Mouse (Mus musculus): Measurements from ENCODE around the gene Pqbp1. TPM values are rescaled to one million over a fixed set of nuclear protein-coding genes. Genes with fewer than 3 reads are reported as not detected.

Pqbp1 gene
- polyA plus RNA-seq, 1 experiment from 2014 or later = 228 TPM

DNA sequence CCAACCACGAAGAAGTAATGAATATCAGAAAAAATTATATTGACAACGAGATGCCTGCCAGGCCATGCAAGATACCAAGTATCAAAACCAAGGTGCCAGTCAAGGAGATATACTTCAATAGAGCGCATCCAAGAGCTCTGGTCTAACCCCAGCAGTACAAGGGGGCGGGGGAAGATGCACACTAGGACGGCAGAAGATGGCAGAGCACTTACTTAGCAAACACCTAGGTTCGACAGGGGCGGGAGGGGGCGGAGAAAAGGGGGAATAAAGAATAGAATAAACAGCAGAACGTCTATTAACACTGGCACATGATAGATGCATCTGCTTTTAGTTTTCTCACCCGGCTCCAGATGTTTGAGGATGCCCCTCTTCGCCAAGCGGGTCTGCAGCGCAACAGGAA, 858 bp downstream of the Pqbp1 start:
- no peaks in the 10 kb centered on the region; the same call in 1 of the 2 replicates for H3K9me3 ChIP-seq (replicated peaks; ENCODE audit: control insufficient read depth, low read length, poor library complexity, severe bottlenecking)
- 24% methylated on average over 13 of the region's 13 CpGs for WGBS
- no peaks in the 10 kb centered on the region for H3K27me3 ChIP-seq (ENCODE audit: control insufficient read depth, insufficient read depth, low read depth, low read length)
- ATAC-seq = no peak
- peaks cover 4% of the 10 kb centered on the region for H3K36me3 ChIP-seq (ENCODE audit: control insufficient read depth, insufficient read depth, low read length)
- H3K9ac ChIP-seq (ENCODE audit: low read depth, low read length) = peak overlapping the region; percentile 61
- H3K27ac ChIP-seq (ENCODE audit: low read length) = no peak overlapping the region
- H3K4me3 ChIP-seq (ENCODE audit: low read depth, low read length) = peak overlapping the region; percentile 54
- peaks cover 11% of the 10 kb centered on the region for H3K4me1 ChIP-seq (ENCODE audit: control insufficient read depth, insufficient read depth, low read length)
- H3K4me2 ChIP-seq (ENCODE audit: low read length) = peak overlapping the region; percentile 60

DNA sequence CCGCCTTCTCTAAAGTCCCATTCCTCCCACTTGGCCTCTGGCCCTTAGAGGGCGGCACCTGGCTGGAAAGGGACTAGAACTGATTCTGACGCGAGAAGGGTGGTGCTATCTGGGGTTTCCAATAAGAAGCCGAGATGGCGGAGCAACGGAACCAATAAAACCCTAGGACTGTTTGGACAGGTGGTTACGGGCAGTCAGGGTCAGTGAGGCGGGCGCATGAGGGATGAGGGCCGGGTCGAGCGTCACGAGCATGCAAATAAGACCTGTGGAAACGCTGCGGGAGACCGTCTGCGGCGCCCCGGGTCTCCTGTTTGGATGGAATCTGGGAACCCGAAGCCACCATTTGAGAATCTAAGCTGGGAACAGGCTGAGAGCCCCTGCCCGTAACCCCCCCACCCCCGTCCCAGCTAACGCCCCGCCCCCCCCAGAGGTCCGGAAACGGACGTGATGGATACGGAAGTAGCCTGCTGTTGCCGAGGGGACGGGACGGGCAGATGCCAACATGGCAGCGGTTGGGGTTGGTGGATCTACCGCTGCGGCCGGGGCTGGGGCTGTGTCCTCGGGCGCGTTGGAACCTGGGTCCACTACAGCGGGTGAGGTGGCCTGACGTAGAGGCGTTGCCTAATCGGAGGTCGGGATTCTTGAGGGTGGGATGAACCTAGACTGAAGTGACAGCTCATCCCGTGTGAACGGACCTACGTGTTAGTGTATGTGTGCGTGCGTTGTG, 15.1 kb downstream of the Pqbp1 start, which contains the start of gene Slc35a2:
Slc35a2 (plus strand) TSS at position 188 of the 727 bp plus-strand sequence.
- H3K36me3 ChIP-seq (ENCODE audit: control insufficient read depth, insufficient read depth, low read length) = no peaks in the 10 kb centered on the region
- WGBS = 12% methylated on average over 39 of the region's 49 CpGs
- H3K9ac ChIP-seq (ENCODE audit: low read depth, low read length) = peak within 1 kb of the TSS; percentile 60
- peak within 1 kb of the TSS; percentile 71 for H3K4me2 ChIP-seq (ENCODE audit: low read length)
- peak within 1 kb of the TSS; percentile 89 for H3K27ac ChIP-seq (ENCODE audit: low read length)
- no peaks in the 10 kb centered on the region for H3K9me3 ChIP-seq (replicated peaks; ENCODE audit: control insufficient read depth, low read length, poor library complexity, severe bottlenecking)
- no peaks in the 10 kb centered on the region for H3K27me3 ChIP-seq (ENCODE audit: control insufficient read depth, insufficient read depth, low read depth, low read length)
- H3K4me1 ChIP-seq (ENCODE audit: control insufficient read depth, insufficient read depth, low read length) = peaks cover 8% of the 10 kb centered on the region
- H3K4me3 ChIP-seq (ENCODE audit: low read depth, low read length) = peak within 1 kb of the TSS; percentile 55
- peak; percentile 90 for ATAC-seq

- Histone ChIP-seq H3K27ac (ENCODE audit: low read length) (peak overlapping the region; percentile 31), H3K27me3 (ENCODE audit: control insufficient read depth, insufficient read depth, low read depth, low read length) (no peaks in the 10 kb centered on the region), H3K9me3 (replicated peaks; ENCODE audit: control insufficient read depth, low read length, poor library complexity, severe bottlenecking) (no peaks in the 10 kb centered on the region), H3K4me1 (ENCODE audit: control insufficient read depth, insufficient read depth, low read length) (peaks cover 6% of the 10 kb centered on the region), H3K4me3 (ENCODE audit: low read depth, low read length) (peak overlapping the region; percentile 52), H3K4me2 (ENCODE audit: low read length) (peak overlapping the region; percentile 59), H3K36me3 (ENCODE audit: control insufficient read depth, insufficient read depth, low read length) (no peaks in the 10 kb centered on the region), H3K9ac (ENCODE audit: low read depth, low read length) (0 out of 2 replicates have a peak overlapping the region, but pooled peaks have one; percentile 68)
- WGBS = 18% methylated on average over 11 of the region's 11 CpGs
- peak; percentile 54 for ATAC-seq
These were observed 19.2 kb downstream of the Pqbp1 start for GRCm38 (mm10) chrX:7879819-7880218.

DNA sequence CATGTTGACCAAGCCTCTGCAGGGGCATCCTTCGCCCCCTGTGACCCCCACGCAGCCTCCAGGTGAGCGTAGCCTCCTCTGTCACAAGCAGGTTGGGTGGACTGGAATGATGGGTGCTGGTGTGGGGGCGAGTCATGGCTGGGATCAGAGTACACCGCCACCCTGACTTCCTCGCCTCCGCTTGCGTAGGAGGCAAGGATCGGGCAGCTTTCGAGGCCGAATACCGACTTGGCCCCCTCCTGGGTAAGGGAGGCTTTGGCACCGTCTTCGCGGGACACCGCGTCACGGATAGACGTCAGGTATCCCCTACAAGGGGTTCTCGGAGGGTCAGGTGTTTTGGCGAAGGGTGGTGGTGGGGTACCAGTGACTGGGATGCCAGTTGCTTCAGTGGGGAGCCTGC, 20.6 kb downstream of the Pqbp1 start:
- H3K27ac ChIP-seq (ENCODE audit: low read length) = peak overlapping the region; percentile 76
- 22% methylated on average over 21 of the region's 21 CpGs for WGBS

GRCm38 (mm10) chrX:7878007-7878419, 21.1 kb downstream of the Pqbp1 start, which contains the start of gene Pim2:
Pim2 (plus strand) TSS chrX:7878262.
- peak within 1 kb of the TSS; percentile 59 for H3K4me2 ChIP-seq (ENCODE audit: low read length)
- H3K36me3 ChIP-seq (ENCODE audit: control insufficient read depth, insufficient read depth, low read length) = peaks cover 2% of the 10 kb centered on the region; the same call in 1 of the 2 replicates
- peaks cover 3% of the 10 kb centered on the region; the same call in 1 of the 2 replicates for H3K4me1 ChIP-seq (ENCODE audit: control insufficient read depth, insufficient read depth, low read length)
- H3K27ac ChIP-seq (ENCODE audit: low read length) = peak within 1 kb of the TSS; percentile 76
- peak within 1 kb of the TSS; percentile 52 for H3K4me3 ChIP-seq (ENCODE audit: low read depth, low read length)
- ATAC-seq = peak; percentile 91
- peak within 1 kb of the TSS; percentile 68 for H3K9ac ChIP-seq (ENCODE audit: low read depth, low read length)
- no peaks in the 10 kb centered on the region for H3K27me3 ChIP-seq (ENCODE audit: control insufficient read depth, insufficient read depth, low read depth, low read length)
- no peaks in the 10 kb centered on the region for H3K9me3 ChIP-seq (replicated peaks; ENCODE audit: control insufficient read depth, low read length, poor library complexity, severe bottlenecking)
- WGBS = 9% methylated on average over 36 of the region's 38 CpGs

More for the DNA sequence above, 20.6 kb downstream of the Pqbp1 start:
- peaks cover 5% of the 10 kb centered on the region for H3K4me1 ChIP-seq (ENCODE audit: control insufficient read depth, insufficient read depth, low read length)
- peaks cover 2% of the 10 kb centered on the region; the same call in 1 of the 2 replicates for H3K36me3 ChIP-seq (ENCODE audit: control insufficient read depth, insufficient read depth, low read length)
- H3K9me3 ChIP-seq (replicated peaks; ENCODE audit: control insufficient read depth, low read length, poor library complexity, severe bottlenecking) = no peaks in the 10 kb centered on the region
- no peaks in the 10 kb centered on the region for H3K27me3 ChIP-seq (ENCODE audit: control insufficient read depth, insufficient read depth, low read depth, low read length)
- H3K9ac ChIP-seq (ENCODE audit: low read depth, low read length) = peak overlapping the region; percentile 68
- ATAC-seq = peak; percentile 52
- peak overlapping the region; percentile 59 for H3K4me2 ChIP-seq (ENCODE audit: low read length)
- peak overlapping the region; percentile 52 for H3K4me3 ChIP-seq (ENCODE audit: low read depth, low read length)

- Histone ChIP-seq H3K27me3 (ENCODE audit: control insufficient read depth, insufficient read depth, low read depth, low read length) (no peaks in the 10 kb centered on the region), H3K4me3 (ENCODE audit: low read depth, low read length) (no peak overlapping the region), H3K9ac (ENCODE audit: low read depth, low read length) (no peak overlapping the region), H3K27ac (ENCODE audit: low read length) (no peak overlapping the region), H3K9me3 (replicated peaks; ENCODE audit: control insufficient read depth, low read length, poor library complexity, severe bottlenecking) (no peaks in the 10 kb centered on the region), H3K36me3 (ENCODE audit: control insufficient read depth, insufficient read depth, low read length) (peaks cover 5% of the 10 kb centered on the region), H3K4me2 (ENCODE audit: low read length) (no peak overlapping the region), H3K4me1 (ENCODE audit: control insufficient read depth, insufficient read depth, low read length) (no peaks in the 10 kb centered on the region)
- 27% methylated on average over 3 of the region's 3 CpGs for WGBS
- no peak for ATAC-seq
These were observed 29.2 kb downstream of the Pqbp1 start for GRCm38 (mm10) chrX:7869826-7870225.

DNA sequence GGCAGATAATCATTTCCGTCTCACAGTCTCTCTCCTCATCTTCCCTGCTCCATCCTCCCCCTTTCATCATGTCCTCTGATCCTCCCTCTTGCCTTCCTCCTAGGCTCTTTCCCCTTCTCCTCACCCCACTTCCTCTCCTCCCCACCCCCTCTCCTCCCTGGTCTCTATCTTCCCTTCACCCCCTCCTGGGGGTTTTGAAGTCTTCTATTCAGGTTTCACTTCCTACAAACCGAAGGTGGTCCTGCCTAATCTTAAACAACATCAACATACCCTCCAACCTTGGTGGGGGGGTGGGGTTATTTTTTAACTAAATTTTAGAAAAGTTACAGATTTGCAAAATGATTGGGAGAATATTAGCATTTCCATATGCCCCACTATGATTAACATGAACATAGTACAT, 30.6 kb downstream of the Pqbp1 start:
- peaks cover 3% of the 10 kb centered on the region; the same call in 1 of the 2 replicates for H3K36me3 ChIP-seq (ENCODE audit: control insufficient read depth, insufficient read depth, low read length)
- H3K4me3 ChIP-seq (ENCODE audit: low read depth, low read length) = no peak overlapping the region
- H3K4me1 ChIP-seq (ENCODE audit: control insufficient read depth, insufficient read depth, low read length) = no peaks in the 10 kb centered on the region
- H3K9ac ChIP-seq (ENCODE audit: low read depth, low read length) = no peak overlapping the region
- no peak overlapping the region for H3K4me2 ChIP-seq (ENCODE audit: low read length)
- no peak overlapping the region for H3K27ac ChIP-seq (ENCODE audit: low read length)
- WGBS = 38% methylated on average over 2 of the region's 2 CpGs
- ATAC-seq = no peak
- no peaks in the 10 kb centered on the region for H3K27me3 ChIP-seq (ENCODE audit: control insufficient read depth, insufficient read depth, low read depth, low read length)
- H3K9me3 ChIP-seq (replicated peaks; ENCODE audit: control insufficient read depth, low read length, poor library complexity, severe bottlenecking) = no peaks in the 10 kb centered on the region

DNA sequence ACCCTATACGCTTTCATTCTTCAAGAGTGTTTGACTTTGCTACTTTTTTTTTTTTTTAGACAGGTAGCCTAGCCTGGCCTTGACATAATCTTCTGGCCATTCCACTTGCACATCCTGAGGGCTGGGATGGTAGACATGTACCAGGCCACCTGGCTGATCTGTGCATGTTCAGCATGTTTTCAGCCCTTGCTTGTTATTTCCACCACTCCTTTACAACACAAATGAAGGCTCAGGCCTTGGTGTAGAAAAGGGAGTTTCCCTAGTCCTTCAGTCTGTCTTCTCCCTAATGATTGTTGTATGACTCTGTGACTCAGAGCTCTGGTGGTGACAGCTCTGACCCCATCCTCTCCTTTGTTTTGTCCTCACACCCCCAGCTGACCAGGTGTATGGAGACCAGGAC, 31.9 kb downstream of the Pqbp1 start:
- no peak for ATAC-seq
- no peak overlapping the region for H3K4me2 ChIP-seq (ENCODE audit: low read length)
- no peak overlapping the region for H3K4me3 ChIP-seq (ENCODE audit: low read depth, low read length)
- peaks cover 3% of the 10 kb centered on the region; the same call in 1 of the 2 replicates for H3K36me3 ChIP-seq (ENCODE audit: control insufficient read depth, insufficient read depth, low read length)
- 100% methylated on average over 1 of the region's 1 CpGs for WGBS
- no peaks in the 10 kb centered on the region for H3K9me3 ChIP-seq (replicated peaks; ENCODE audit: control insufficient read depth, low read length, poor library complexity, severe bottlenecking)
- no peak overlapping the region for H3K27ac ChIP-seq (ENCODE audit: low read length)
- no peaks in the 10 kb centered on the region for H3K4me1 ChIP-seq (ENCODE audit: control insufficient read depth, insufficient read depth, low read length)
- no peak overlapping the region for H3K9ac ChIP-seq (ENCODE audit: low read depth, low read length)
- no peaks in the 10 kb centered on the region for H3K27me3 ChIP-seq (ENCODE audit: control insufficient read depth, insufficient read depth, low read depth, low read length)

- H3K27ac ChIP-seq (ENCODE audit: low read length) = no peak overlapping the region
- no peak overlapping the region for H3K4me3 ChIP-seq (ENCODE audit: low read depth, low read length)
- H3K9me3 ChIP-seq (replicated peaks; ENCODE audit: control insufficient read depth, low read length, poor library complexity, severe bottlenecking) = no peaks in the 10 kb centered on the region
- WGBS = 78% methylated on average over 2 of the region's 2 CpGs
- H3K4me2 ChIP-seq (ENCODE audit: low read length) = no peak overlapping the region
- no peaks in the 10 kb centered on the region for H3K27me3 ChIP-seq (ENCODE audit: control insufficient read depth, insufficient read depth, low read depth, low read length)
- peaks cover 3% of the 10 kb centered on the region; the same call in 1 of the 2 replicates for H3K36me3 ChIP-seq (ENCODE audit: control insufficient read depth, insufficient read depth, low read length)
- no peaks in the 10 kb centered on the region for H3K4me1 ChIP-seq (ENCODE audit: control insufficient read depth, insufficient read depth, low read length)
- no peak overlapping the region for H3K9ac ChIP-seq (ENCODE audit: low read depth, low read length)
- ATAC-seq = no peak
These were observed 33.3 kb downstream of the Pqbp1 start for GRCm38 (mm10) chrX:7865786-7866185.

Measured in midbrain, embryonic 16.5 days (tissue).